Mouse (Mus musculus): ENCODE data around the gene Agtpbp1.

The Agtpbp1 gene

GRCm38 (mm10) chr13:59521271-59522064, 63.6 kb downstream of the Agtpbp1 start:
- TF ChIP-seq GATA4 (IDR thresholded peaks at IDR 0.05; ENCODE audit: insufficient replicate concordance, low read length): no peak

GRCm38 (mm10) chr13:59520834-59521233, 64.2 kb downstream of the Agtpbp1 start:
- no peak for TF ChIP-seq GATA4 (IDR thresholded peaks at IDR 0.05; ENCODE audit: insufficient replicate concordance, low read length)

DNA sequence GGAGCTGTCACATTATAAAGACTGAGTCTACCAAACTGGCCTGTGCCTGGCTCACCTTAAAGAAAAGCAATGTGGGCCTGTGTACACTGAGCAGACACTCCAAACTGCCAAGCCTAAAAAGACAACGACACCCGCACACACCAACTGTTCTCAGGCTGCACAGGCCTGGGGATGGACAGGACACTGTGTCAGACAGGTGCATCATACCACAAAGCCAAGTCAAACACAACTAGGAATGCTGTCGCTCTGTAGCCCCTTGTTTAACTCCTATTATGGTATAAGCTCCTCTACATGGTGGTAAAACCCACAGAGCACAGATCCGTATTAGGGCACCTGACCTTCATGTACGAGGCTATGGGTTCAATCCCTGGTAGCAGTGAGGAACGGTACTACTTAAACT, 65.5 kb downstream of the Agtpbp1 start:
- TF ChIP-seq GATA4 (IDR thresholded peaks at IDR 0.05; ENCODE audit: insufficient replicate concordance, low read length): no peak

DNA sequence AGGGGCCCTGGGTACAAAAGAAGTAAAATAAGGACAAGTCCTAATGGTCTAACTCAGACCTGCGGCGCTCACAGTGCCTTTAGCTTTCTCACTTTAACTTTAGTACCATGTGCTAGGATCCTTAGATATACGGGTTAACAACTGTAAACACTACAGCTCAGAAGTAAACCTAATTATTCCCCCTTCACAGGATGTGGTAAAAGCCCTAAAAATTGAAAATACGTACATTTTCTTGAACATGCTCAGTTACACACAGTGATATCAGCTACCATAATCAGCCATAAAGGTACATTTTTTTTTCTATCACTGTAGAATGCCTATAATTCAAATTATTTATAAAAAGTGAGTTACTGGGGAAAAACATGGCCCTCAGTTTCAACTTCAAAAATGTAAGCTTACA, 67.0 kb downstream of the Agtpbp1 start:
- TF ChIP-seq GATA4 (IDR thresholded peaks at IDR 0.05; ENCODE audit: insufficient replicate concordance, low read length): no peak

DNA sequence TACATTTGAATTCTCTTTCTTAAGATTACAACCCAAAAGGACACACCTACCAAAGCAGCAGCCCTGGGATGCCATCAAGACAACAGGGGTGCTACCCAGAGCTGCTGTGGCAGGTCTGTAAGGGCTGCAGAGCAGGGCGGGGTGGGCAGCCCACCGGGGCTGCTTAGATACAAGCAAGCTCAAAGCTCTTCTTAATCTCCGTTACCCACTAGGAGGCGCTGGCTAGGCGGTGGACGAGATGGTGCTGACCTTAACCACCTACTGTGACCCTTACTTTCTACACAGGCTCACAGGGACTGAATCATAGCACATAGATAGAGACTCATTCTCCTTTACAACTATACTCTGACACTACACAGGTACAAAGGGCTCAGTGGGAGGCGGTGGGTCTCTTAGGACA, 70.0 kb downstream of the Agtpbp1 start:
- TF ChIP-seq GATA4 (IDR thresholded peaks at IDR 0.05; ENCODE audit: insufficient replicate concordance, low read length): no peak

DNA sequence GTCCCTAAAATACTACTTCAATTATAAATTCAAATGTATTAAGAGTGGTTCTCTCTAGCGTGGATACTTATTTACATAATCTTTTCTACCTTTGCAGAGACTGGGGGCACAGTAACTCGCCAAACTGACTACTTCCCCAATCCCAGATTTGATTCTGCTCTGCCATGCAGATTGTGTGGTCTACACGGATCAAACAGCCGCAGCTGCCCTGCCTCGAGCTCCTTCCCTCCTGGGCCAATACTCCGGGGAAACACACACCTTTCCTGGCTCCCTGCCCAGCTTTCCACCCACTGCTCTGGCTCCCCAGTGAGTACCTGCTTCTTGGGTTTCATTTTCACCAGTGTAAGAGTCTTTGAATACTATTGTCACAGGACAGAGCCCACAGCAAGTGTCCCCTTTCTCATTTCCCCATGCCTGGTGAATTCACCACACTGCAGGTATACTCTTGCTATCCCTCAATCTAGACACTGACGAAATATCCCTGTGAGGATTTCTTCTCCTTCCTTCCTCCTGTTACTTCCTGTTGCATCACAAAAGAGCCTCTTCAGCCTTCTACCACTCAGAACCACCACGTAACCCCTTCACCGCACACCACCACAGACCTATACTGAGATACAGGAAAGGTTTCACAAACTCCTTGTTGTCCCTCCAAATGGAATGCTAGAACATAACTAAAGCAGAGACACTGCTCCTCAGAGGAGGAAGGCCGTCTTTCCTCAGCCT, 75.2 kb downstream of the Agtpbp1 start:
- no peak for TF ChIP-seq GATA4 (IDR thresholded peaks at IDR 0.05; ENCODE audit: insufficient replicate concordance, low read length)

DNA sequence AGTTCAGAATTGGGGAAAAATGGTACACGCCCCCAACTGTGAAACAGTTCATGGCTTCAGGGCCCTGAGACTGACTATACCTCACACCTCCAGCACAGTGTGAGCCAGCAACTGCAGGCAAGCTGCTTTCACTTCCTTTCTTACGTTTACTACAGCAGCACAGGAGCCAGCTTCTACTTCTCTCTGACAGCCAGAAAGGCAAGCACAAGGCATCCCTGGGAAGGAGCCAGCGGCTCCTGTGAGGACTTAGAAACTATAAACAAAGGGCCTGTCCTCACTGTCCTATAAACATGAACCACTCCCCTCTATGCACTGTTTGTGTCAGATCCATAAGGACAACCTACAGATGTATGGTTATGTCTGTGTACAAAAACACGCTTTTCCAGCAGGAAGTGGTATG, 76.4 kb downstream of the Agtpbp1 start:
- TF ChIP-seq GATA4 (IDR thresholded peaks at IDR 0.05; ENCODE audit: insufficient replicate concordance, low read length): no peak

DNA sequence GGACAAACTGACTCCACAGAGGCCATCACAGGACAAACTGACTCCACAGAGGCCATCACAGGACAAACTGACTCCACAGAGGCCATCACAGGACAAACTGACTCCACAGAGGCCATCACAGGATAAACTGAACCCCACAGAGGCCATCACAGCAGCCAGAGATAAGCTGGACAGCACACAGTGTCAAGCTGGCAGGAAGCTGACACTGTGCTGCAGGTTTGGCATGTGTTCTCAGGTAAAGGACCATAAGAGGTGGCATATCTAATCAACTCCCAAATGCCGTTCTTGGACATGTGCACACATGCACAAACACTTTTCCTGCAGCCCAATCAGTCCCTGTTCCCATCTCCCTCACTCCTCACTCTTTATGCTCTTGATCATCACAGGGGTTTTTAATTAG, 78.6 kb downstream of the Agtpbp1 start:
- TF ChIP-seq GATA4 (IDR thresholded peaks at IDR 0.05; ENCODE audit: insufficient replicate concordance, low read length): no peak

- TF ChIP-seq GATA4 (IDR thresholded peaks at IDR 0.05; ENCODE audit: insufficient replicate concordance, low read length): no peak
Measured at GRCm38 (mm10) chr13:59505867-59506266, 79.2 kb downstream of the Agtpbp1 start.

DNA sequence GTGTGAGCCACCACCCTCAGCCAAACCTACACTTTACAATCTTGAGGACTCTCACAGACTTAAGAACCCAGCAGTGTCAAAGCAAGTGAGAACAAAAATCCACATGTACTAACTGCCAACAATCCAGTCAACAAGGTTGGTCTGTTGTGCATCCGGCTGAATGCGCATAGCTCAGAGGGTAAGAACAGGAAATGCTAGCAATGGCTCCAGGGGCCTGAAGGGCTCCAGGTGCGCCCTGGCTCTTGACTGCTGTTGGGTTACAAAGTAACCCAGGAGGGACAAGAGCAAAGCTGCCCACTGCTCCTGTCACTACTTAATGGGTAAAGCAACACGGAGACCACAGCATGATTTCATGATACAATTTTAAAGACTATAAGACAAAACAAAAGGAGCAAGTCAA, 81.4 kb downstream of the Agtpbp1 start:
- TF ChIP-seq GATA4 (IDR thresholded peaks at IDR 0.05; ENCODE audit: insufficient replicate concordance, low read length): no peak

GRCm38 (mm10) chr13:59499831-59500230, 85.2 kb downstream of the Agtpbp1 start:
- no peak for TF ChIP-seq GATA4 (IDR thresholded peaks at IDR 0.05; ENCODE audit: insufficient replicate concordance, low read length)

GRCm38 (mm10) chr13:59499374-59499773, 85.7 kb downstream of the Agtpbp1 start:
- no peak for TF ChIP-seq GATA4 (IDR thresholded peaks at IDR 0.05; ENCODE audit: insufficient replicate concordance, low read length)

DNA sequence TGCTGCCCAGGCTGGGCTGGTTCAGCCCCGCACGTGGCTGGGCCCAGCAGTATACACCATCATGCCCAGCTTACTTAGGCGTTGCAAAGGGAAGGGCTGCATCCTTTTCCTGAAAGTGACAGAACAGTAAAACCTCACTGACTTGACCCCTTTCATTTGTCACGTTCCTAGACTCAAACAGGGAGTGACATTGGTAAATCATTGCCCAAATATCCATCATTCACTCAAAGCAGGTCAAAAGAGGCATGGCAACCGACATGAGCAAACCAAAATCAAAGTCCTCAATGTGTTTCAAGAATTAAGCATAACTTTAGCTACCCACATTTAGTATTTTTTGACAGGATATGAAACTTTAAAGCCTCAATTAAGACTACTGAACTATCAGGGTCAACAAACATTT, 86.8 kb downstream of the Agtpbp1 start:
- TF ChIP-seq GATA4 (IDR thresholded peaks at IDR 0.05; ENCODE audit: insufficient replicate concordance, low read length): no peak

GRCm38 (mm10) chr13:59495839-59496238, 89.2 kb downstream of the Agtpbp1 start:
- TF ChIP-seq GATA4 (IDR thresholded peaks at IDR 0.05; ENCODE audit: insufficient replicate concordance, low read length): no peak

DNA sequence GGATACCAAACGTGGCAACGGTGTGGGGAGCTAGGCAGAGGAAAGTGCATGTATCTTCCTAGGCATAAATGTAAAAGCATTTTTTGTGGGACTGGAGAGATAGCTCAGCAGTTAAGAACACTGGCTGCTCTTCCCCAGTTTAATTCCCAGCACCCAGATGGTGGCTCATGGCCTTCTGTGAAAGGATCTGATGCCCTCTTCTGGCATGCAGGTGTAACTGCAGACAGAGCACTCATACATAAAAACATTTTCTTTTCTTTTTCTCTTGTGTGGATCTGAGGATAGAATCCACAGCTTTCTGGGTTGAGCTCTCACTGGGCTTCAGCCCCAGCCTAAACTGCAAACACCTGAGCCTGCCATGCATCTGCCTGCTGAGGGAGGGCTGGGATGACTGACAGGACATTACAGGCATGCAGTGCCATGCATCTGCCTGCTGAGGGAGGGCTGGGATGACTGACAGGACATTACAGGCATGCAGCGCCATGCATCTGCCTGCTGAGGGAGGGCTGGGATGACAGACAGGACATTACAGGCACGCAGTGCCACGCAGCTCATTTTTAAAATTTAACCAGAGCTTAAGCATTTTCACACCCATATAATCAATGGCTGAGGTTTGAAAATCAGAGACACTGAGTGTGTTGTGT, 90.3 kb downstream of the Agtpbp1 start:
- TF ChIP-seq GATA4 (IDR thresholded peaks at IDR 0.05; ENCODE audit: insufficient replicate concordance, low read length): no peak

- TF ChIP-seq GATA4 (IDR thresholded peaks at IDR 0.05; ENCODE audit: insufficient replicate concordance, low read length): no peak
Measured at GRCm38 (mm10) chr13:59490726-59491125, 94.3 kb downstream of the Agtpbp1 start.
